Mouse (Mus musculus): Measurements from ENCODE around the gene Vamp4. TPM values are rescaled to one million over a fixed set of nuclear protein-coding genes. Genes with fewer than 3 reads are reported as not detected.

Gene Vamp4
- polyA plus RNA-seq, 1 experiment from 2014 or later, result 37.7 TPM

- peak; percentile 98 for ATAC-seq (replicated peaks; ENCODE audit: insufficient number of reproducible peaks, low FRiP score, low TSS enrichment)
- Histone ChIP-seq H3K4me2 (peak within 1 kb of the TSS; percentile 99), H3K9ac (ENCODE audit: low read depth, low read length) (peak within 1 kb of the TSS; percentile 79), H3K27me3 (ENCODE audit: control insufficient read depth, insufficient read depth, low read length) (no peaks in the 10 kb centered on the region), H3K9me3 (replicated peaks; ENCODE audit: control insufficient read depth, low read length) (no peaks in the 10 kb centered on the region), H3K4me3 (ENCODE audit: low read depth, low read length) (peak within 1 kb of the TSS; percentile 77), H3K4me1 (ENCODE audit: control insufficient read depth, insufficient read depth, low read length) (peaks cover 9% of the 10 kb centered on the region), H3K36me3 (ENCODE audit: control insufficient read depth, insufficient read depth, low read length) (peaks cover 6% of the 10 kb centered on the region), H3K27ac (ENCODE audit: low read depth, low read length) (peak within 1 kb of the TSS; percentile 65; the same call in 1 of the 2 replicates)
- under 1% methylated on average over 52 of the region's 52 CpGs for WGBS (ENCODE audit: insufficient replicate concordance)
Measured at GRCm38 (mm10) chr1:162548016-162548916, 22.0 kb upstream of the Vamp4 start, which contains the start of gene Mettl13. TSS of gene Mettl13 (minus strand) at chr1:162548551.

GRCm38 (mm10) chr1:162548917-162549613 lies 21.2 kb upstream of the Vamp4 start:
- H3K36me3 ChIP-seq (ENCODE audit: control insufficient read depth, insufficient read depth, low read length), result peaks cover 3% of the 10 kb centered on the region
- H3K27me3 ChIP-seq (ENCODE audit: control insufficient read depth, insufficient read depth, low read length), result no peaks in the 10 kb centered on the region
- peaks cover 9% of the 10 kb centered on the region for H3K4me1 ChIP-seq (ENCODE audit: control insufficient read depth, insufficient read depth, low read length)
- peak overlapping the region; percentile 99 for H3K4me2 ChIP-seq
- 63% methylated on average over 10 of the region's 10 CpGs for WGBS (ENCODE audit: insufficient replicate concordance)
- peak overlapping the region; percentile 65 for H3K9ac ChIP-seq (ENCODE audit: low read depth, low read length)
- ATAC-seq (replicated peaks; ENCODE audit: insufficient number of reproducible peaks, low FRiP score, low TSS enrichment), result no peak
- peak overlapping the region; percentile 77 for H3K4me3 ChIP-seq (ENCODE audit: low read depth, low read length)
- H3K9me3 ChIP-seq (replicated peaks; ENCODE audit: control insufficient read depth, low read length), result no peaks in the 10 kb centered on the region
- peak overlapping the region; percentile 65; the same call in 1 of the 2 replicates for H3K27ac ChIP-seq (ENCODE audit: low read depth, low read length)

- peaks cover 9% of the 10 kb centered on the region for H3K4me1 ChIP-seq (ENCODE audit: control insufficient read depth, insufficient read depth, low read length)
- H3K27me3 ChIP-seq (ENCODE audit: control insufficient read depth, insufficient read depth, low read length), result no peaks in the 10 kb centered on the region
- no peak overlapping the region for H3K4me3 ChIP-seq (ENCODE audit: low read depth, low read length)
- H3K36me3 ChIP-seq (ENCODE audit: control insufficient read depth, insufficient read depth, low read length), result no peaks in the 10 kb centered on the region
- no peak overlapping the region for H3K4me2 ChIP-seq
- H3K9me3 ChIP-seq (replicated peaks; ENCODE audit: control insufficient read depth, low read length), result no peaks in the 10 kb centered on the region
- 73% methylated on average over 5 of the region's 5 CpGs for WGBS (ENCODE audit: insufficient replicate concordance)
- no peak for ATAC-seq (replicated peaks; ENCODE audit: insufficient number of reproducible peaks, low FRiP score, low TSS enrichment)
- H3K9ac ChIP-seq (ENCODE audit: low read depth, low read length), result no peak overlapping the region
- H3K27ac ChIP-seq (ENCODE audit: low read depth, low read length), result no peak overlapping the region
Measured at GRCm38 (mm10) chr1:162549615-162550283, 20.6 kb upstream of the Vamp4 start.

GRCm38 (mm10) chr1:162552956-162553355 lies 17.4 kb upstream of the Vamp4 start:
- Histone ChIP-seq H3K4me3 (ENCODE audit: low read depth, low read length) (no peak overlapping the region), H3K9ac (ENCODE audit: low read depth, low read length) (no peak overlapping the region), H3K27ac (ENCODE audit: low read depth, low read length) (no peak overlapping the region), H3K36me3 (ENCODE audit: control insufficient read depth, insufficient read depth, low read length) (no peaks in the 10 kb centered on the region), H3K9me3 (replicated peaks; ENCODE audit: control insufficient read depth, low read length) (no peaks in the 10 kb centered on the region), H3K4me1 (ENCODE audit: control insufficient read depth, insufficient read depth, low read length) (no peaks in the 10 kb centered on the region; the same call in 1 of the 2 replicates), H3K27me3 (ENCODE audit: control insufficient read depth, insufficient read depth, low read length) (no peaks in the 10 kb centered on the region), H3K4me2 (no peak overlapping the region)
- no peak for ATAC-seq (replicated peaks; ENCODE audit: insufficient number of reproducible peaks, low FRiP score, low TSS enrichment)
- 62% methylated on average over 9 of the region's 9 CpGs for WGBS (ENCODE audit: insufficient replicate concordance)

GRCm38 (mm10) chr1:162554193-162554592 lies 16.1 kb upstream of the Vamp4 start:
- no peak overlapping the region for H3K27ac ChIP-seq (ENCODE audit: low read depth, low read length)
- H3K36me3 ChIP-seq (ENCODE audit: control insufficient read depth, insufficient read depth, low read length), result no peaks in the 10 kb centered on the region
- H3K4me2 ChIP-seq, result no peak overlapping the region
- no peaks in the 10 kb centered on the region for H3K9me3 ChIP-seq (replicated peaks; ENCODE audit: control insufficient read depth, low read length)
- 83% methylated on average over 3 of the region's 3 CpGs for WGBS (ENCODE audit: insufficient replicate concordance)
- no peak for ATAC-seq (replicated peaks; ENCODE audit: insufficient number of reproducible peaks, low FRiP score, low TSS enrichment)
- H3K4me3 ChIP-seq (ENCODE audit: low read depth, low read length), result no peak overlapping the region
- no peaks in the 10 kb centered on the region for H3K4me1 ChIP-seq (ENCODE audit: control insufficient read depth, insufficient read depth, low read length)
- H3K9ac ChIP-seq (ENCODE audit: low read depth, low read length), result no peak overlapping the region
- H3K27me3 ChIP-seq (ENCODE audit: control insufficient read depth, insufficient read depth, low read length), result no peaks in the 10 kb centered on the region

GRCm38 (mm10) chr1:162563236-162563635 lies 7.1 kb upstream of the Vamp4 start:
- H3K4me1 ChIP-seq (ENCODE audit: control insufficient read depth, insufficient read depth, low read length), result no peaks in the 10 kb centered on the region
- H3K27ac ChIP-seq (ENCODE audit: low read depth, low read length), result no peak overlapping the region
- H3K4me3 ChIP-seq (ENCODE audit: low read depth, low read length), result no peak overlapping the region
- no peak for ATAC-seq (replicated peaks; ENCODE audit: insufficient number of reproducible peaks, low FRiP score, low TSS enrichment)
- 77% methylated on average over 1 of the region's 1 CpGs for WGBS (ENCODE audit: insufficient replicate concordance)
- no peak overlapping the region for H3K9ac ChIP-seq (ENCODE audit: low read depth, low read length)
- H3K36me3 ChIP-seq (ENCODE audit: control insufficient read depth, insufficient read depth, low read length), result no peaks in the 10 kb centered on the region
- H3K27me3 ChIP-seq (ENCODE audit: control insufficient read depth, insufficient read depth, low read length), result no peaks in the 10 kb centered on the region
- H3K4me2 ChIP-seq, result no peak overlapping the region
- no peaks in the 10 kb centered on the region for H3K9me3 ChIP-seq (replicated peaks; ENCODE audit: control insufficient read depth, low read length)

- Histone ChIP-seq H3K4me3 (ENCODE audit: low read depth, low read length) (no peak overlapping the region), H3K9ac (ENCODE audit: low read depth, low read length) (no peak overlapping the region), H3K27me3 (ENCODE audit: control insufficient read depth, insufficient read depth, low read length) (no peaks in the 10 kb centered on the region), H3K9me3 (replicated peaks; ENCODE audit: control insufficient read depth, low read length) (no peaks in the 10 kb centered on the region), H3K27ac (ENCODE audit: low read depth, low read length) (no peak overlapping the region), H3K4me1 (ENCODE audit: control insufficient read depth, insufficient read depth, low read length) (no peaks in the 10 kb centered on the region), H3K36me3 (ENCODE audit: control insufficient read depth, insufficient read depth, low read length) (no peaks in the 10 kb centered on the region), H3K4me2 (no peak overlapping the region)
- WGBS (ENCODE audit: insufficient replicate concordance), result 46% methylated on average over 3 of the region's 3 CpGs
- ATAC-seq (replicated peaks; ENCODE audit: insufficient number of reproducible peaks, low FRiP score, low TSS enrichment), result no peak
Measured at GRCm38 (mm10) chr1:162564992-162565391, 5.3 kb upstream of the Vamp4 start.

- Histone ChIP-seq H3K4me2 (no peak overlapping the region), H3K4me1 (ENCODE audit: control insufficient read depth, insufficient read depth, low read length) (no peaks in the 10 kb centered on the region), H3K27me3 (ENCODE audit: control insufficient read depth, insufficient read depth, low read length) (no peaks in the 10 kb centered on the region), H3K27ac (ENCODE audit: low read depth, low read length) (no peak overlapping the region), H3K9me3 (replicated peaks; ENCODE audit: control insufficient read depth, low read length) (no peaks in the 10 kb centered on the region), H3K9ac (ENCODE audit: low read depth, low read length) (no peak overlapping the region), H3K4me3 (ENCODE audit: low read depth, low read length) (no peak overlapping the region), H3K36me3 (ENCODE audit: control insufficient read depth, insufficient read depth, low read length) (no peaks in the 10 kb centered on the region)
- ATAC-seq (replicated peaks; ENCODE audit: insufficient number of reproducible peaks, low FRiP score, low TSS enrichment), result no peak
- 50% methylated on average over 3 of the region's 3 CpGs for WGBS (ENCODE audit: insufficient replicate concordance)
Measured at GRCm38 (mm10) chr1:162567351-162567750, 3.0 kb upstream of the Vamp4 start.

Data from heart, embryonic 11.5 days (tissue).